Mouse (Mus musculus): ENCODE results near the gene Dnaja2.

GRCm38 (mm10) chr8:85496778-85497177 lies 58.4 kb downstream of the Dnaja2 start:
- TF ChIP-seq POLR2A (IDR thresholded peaks at IDR 0.05; ENCODE audit: low read depth, low read length) (no peak), CTCF (IDR thresholded peaks at IDR 0.05; ENCODE audit: extremely low read depth, insufficient read depth, insufficient read length, insufficient replicate concordance) (no peak)

All from spleen, adult 2 months (tissue).